Mouse (Mus musculus): ENCODE data around the gene Arih2.
A peak's percentile ranks its signal among the peaks of the same experiment; 100 is the strongest.
"Not testable (repeated sequence)": the region's sequence is repeated elsewhere in the genome, so short reads cannot be mapped to it uniquely, and the experiment has no call there.

Gene Arih2

DNA sequence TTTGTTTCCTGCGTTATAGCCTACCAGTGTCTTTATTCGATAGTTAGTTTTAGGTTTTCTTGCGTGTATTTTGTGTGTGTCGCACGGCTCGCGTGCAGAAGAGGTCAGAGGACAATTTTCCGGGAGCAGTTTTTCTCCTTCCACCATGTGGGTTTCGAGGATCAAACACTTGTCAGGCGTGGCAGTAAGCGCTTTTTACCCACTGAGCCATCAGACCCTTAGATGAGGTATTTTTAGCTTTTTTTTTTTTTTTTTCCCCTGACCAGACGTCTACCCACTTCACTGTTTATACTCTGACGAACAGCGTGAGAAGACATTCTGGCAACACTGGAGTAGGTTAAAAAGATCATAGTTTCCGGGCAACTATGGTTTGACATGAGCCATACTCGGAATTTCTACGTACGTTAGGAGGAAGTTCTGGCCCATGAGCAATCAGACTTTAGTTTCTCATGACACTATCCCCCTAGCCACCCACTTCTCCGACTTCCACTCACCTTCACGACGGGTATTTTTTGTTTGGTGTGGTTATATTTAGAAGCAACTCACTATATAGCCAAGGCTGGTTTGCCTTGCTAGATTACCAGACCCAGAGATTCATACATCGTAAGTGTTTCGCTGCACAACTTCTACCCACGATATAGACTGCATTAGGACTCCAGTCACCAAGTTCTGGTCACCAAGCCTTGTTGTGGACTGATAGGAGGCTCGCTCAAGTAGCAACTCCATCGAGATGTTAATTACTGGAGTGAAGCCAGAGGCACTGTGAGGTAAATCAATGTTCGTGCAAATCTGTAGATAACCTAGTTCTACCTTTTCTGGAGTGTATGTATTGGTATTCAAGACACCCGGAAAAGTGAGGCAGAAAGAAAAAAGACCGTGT is 615 bp upstream of the Arih2 start:
- DNase-seq (ENCODE audit: extremely low spot score) = no peak

DNA sequence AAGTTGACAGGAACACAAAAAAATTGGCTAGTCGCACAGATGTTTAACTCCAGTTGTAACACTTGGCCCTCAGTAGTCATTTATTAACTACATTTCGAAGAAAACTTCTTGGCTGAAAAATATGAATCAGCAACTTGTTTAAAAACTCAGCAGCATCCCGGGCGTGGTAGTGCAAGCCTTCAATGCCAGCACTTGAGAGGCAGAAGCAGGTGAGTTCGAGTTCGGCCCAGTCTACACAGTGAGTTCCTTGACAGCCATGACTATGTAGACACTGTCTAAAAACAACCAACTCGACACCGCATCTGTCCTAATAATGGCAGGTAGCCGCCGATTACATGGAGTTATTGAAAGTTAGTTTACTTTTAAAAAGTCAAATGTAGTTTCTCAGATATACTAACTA is 1.0 kb downstream of the Arih2 start:
- DNase-seq (ENCODE audit: extremely low spot score) = peak; percentile 11

DNA sequence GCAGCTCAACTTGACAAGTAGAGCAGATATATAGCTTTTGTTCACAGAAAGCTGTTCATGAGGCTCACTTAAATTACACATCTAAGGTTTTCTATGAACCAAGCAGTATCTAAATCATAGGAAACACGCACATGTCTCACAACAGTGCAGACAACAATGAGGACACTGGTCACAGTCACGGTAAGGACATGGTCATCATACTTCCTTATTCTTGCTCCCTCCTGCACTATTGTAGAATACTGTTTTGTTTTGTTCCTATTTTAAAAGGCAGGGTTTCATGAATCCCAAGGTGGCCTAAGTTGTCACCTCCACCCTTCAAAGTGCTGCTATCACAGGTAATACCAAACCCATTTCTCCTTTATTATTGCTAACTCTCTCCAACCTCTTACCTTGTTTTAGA is 9.4 kb downstream of the Arih2 start:
- no peak for DNase-seq (ENCODE audit: extremely low spot score)

DNA sequence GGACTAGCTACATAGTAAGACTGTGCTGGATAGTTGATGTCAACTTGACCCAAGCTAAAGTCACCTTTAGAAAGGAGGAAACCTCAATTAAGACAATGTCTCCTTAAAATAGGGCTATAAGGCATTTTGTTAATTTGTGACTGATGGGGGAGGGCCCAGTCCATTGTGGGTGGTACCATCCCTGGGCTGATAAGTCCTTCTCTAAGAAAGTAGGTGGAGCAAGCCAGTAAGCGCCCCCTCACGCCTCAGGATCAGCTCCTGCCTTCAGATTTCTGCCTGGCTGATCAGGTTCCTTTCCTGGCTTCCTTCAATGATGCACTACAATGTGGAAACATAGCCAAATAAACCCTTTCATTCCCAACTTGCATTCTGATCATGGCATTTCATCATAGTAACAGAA is 13.8 kb downstream of the Arih2 start:
- no peak for DNase-seq (ENCODE audit: extremely low spot score)

DNA sequence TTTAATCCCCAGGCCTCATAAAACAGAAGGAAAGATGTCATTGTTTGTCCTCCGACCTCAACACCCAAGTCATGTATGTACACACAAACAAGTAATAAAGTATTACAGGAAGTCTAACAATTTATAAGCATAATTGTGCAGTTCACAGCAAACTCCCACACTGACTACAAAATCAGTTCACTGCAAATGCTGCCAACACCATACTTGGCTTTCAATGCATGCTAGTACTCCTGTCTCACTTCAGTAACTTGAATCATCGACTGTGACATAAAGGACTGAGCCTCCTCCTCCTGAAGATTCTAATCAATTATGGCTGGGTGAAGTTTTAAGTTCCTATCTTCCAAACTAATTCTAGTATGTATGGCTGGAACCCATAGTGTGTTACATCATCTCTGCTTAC is 15.3 kb downstream of the Arih2 start:
- no peak for DNase-seq (ENCODE audit: extremely low spot score)

DNA sequence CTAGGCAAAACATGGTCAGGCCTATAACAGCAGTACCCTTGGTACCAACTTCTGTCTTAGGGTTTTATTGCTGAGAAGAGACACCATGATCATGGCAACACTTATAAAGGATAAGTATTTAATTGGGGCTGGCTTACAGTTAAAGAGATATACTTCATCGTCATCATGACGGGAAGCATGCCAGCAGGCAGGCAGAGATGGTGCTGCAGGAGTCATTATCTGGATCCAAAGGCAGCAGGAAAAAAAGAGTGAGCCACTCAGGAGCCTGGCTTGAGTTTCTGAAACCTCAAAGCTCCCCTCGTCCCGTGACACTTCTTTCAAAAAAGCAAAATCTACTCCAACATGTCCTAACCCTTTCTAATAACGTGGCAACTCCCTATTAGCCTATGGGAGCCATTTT is 16.8 kb downstream of the Arih2 start:
- no peak for DNase-seq (ENCODE audit: extremely low spot score)

DNA sequence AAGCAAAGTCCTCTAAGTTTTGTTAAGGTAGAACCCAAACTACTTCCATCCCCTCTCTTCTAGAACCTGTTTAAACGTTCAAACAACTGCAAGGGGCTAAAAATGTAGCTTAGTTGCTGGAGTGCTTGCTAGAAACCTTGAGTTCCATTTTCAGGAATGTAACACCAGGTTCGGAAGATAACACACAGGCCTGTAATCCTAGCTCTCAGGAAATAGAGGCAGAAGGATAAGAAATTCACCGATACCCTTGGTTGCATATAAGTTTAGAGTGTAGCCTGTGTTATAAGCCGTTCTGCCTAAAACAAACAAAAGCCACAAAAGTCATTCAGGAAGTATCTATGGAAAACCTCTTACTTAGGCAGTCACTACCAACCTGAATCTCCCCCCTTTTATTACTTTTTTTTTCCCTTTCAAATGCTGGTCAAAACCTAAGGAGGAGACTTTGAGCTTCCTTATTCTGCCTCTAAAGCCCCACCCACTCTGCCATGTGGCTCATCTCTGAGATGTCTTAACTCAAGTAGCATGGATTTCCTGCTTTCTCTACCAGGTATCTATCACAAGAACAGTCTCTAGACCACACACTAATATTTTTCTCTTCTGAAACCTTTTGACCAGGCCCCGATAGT is 17.4 kb downstream of the Arih2 start:
- DNase-seq (ENCODE audit: extremely low spot score) = no peak

DNA sequence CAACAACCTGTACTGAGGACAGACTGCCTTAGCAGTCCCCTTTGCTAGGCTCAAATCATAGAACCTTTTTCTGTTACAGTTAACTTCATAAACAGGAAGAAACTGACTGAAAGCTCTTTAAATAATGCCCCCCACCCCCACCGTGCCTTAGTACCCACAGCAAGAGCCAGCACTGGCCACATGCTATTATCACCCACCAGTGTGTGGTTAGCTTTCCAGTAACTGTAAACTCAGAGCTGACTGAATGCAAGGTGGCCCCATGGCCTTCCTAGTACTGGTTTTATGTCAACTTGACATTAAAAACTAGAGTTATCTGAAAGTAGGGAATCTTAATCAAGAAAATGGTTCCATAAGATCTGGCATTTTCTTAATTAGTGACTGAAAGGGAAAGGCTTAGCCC is 18.5 kb downstream of the Arih2 start:
- no peak for DNase-seq (ENCODE audit: extremely low spot score)

DNA sequence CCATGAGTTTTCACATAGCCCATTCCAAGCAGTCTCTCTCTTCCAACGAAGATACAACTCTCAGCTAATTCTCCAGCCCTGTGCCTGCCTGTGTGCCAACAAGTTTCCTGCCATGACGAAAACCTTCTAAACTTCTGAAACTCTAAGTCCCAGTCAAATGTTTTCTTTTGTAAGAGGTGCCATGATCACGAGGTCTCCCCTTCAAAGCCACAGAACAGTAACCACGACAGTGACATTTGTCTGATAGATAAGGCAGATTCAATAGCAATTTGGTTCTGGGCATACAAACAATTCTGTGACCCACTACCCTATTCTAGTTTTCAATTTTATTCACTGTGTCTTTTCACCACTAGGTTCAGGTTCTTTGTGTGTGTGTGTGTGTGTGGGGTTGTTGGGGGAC is 21.0 kb downstream of the Arih2 start:
- DNase-seq (ENCODE audit: extremely low spot score) = no peak

DNA sequence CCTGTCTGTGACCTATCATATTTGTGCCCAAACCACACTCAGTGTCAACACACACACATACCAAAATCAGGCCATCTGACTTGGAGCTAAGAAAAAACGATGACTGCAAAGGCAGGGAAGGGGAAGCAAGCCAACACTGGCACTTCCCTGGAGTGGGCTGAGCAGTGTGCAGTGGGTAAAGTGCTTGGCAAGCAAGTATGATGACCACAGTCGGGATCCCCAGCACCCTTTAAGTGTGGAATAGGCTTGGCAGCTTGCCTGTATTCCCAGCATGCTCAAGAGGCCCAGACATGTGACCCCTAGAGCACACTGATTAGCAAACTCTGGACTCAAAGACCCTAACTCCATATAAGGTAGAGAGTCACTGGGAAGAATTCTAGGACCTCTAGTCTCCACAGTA is 22.7 kb downstream of the Arih2 start:
- no peak for DNase-seq (ENCODE audit: extremely low spot score)

DNA sequence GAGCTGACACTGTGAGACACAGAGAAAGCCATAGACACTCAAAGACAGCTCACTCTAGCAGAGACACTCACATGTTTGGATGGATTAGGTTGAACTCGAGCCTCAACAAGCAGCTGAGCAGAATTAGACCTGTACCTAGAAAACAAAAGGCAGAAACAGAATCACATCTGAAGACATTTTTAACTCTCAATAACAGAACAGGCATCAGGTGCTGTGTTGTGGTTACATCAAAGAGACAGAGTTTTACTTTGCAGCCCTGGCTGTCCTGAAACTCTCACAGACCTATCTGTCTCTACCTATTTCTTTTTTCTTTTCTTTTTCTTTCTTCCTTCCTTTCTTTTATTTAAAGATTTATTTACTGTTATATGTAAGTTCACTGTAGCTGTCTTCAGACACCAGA is 31.9 kb downstream of the Arih2 start:
- DNase-seq (ENCODE audit: extremely low spot score) = no peak

DNA sequence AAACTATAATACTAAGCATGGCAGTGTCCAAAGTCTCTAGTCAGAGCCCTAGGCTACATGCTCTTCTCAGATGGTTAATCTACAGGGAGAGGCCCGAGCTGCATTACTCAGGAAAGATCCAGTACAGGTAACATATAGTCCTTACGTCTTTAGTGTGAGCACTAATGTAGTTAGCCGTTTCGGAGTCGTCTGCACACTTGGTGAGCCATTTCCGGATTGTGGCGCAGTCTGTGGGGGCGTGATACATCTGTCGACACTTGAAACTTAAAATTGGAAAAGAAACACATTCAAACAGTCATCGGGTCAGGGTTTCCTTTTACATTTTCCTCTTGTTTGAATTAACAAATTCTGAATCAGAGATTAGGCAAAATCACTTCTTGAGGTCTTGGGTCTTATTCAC is 37.7 kb downstream of the Arih2 start:
- no peak for DNase-seq (ENCODE audit: extremely low spot score)

DNA sequence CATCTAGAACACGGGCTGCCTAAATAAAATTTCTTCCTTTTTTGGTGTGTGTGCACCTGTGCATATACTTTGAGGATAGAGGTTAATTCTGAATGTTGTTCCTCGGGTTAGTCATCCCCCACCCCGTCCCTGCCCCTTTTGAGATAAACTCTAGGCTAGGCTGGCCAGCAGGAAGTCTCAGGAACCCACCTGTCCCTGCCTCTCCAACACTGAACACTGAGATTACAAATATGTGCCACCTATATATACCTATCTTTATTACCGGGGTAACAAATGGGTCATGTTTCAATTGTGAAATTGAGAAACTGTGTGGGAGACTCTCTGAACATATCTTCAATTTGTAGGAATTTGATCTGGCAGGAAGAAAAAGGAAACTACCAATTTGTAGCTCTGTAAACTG is 40.3 kb downstream of the Arih2 start:
- no peak for DNase-seq (ENCODE audit: extremely low spot score)

DNA sequence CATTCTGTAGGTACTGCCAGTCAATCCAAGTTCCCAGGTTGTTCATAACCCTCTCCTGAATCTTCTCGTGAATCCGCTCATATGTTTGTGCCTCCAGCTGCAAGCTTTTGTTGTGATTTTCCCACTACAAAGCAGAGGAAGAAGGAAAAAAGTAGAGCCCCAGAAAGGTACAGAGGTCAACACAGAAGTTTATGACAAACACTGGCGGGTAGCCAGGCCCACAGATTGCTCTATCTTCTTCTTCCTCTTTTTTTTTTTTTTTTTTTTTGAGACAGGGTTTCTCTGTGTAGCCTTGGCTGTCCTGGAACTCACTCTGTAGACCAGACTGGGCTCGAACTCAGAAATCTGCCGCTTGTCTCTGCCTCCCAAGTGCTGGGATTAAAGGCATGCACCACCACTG is 41.3 kb downstream of the Arih2 start:
- not testable (repeated sequence) for DNase-seq (ENCODE audit: extremely low spot score)

DNA sequence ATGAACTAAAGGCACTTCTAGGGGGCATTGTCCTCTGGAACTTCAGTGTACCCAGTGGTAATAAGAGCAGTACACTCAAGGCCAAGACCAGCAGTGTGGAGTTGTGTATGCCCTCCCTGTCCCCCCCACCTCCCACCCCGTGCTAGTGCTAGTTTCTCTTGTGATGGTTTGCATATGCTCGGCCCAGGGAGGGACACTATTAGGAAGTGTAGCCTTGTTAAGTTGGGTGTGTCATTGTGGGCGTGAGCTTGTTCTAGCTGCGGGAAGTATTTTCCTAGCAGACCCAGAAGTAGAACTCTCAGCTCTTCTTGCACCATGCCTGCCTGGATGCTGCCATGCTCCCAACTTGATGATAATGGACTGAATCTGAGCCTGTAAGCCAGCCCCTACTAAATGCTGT is 47.2 kb downstream of the Arih2 start:
- no peak for DNase-seq (ENCODE audit: extremely low spot score)

DNA sequence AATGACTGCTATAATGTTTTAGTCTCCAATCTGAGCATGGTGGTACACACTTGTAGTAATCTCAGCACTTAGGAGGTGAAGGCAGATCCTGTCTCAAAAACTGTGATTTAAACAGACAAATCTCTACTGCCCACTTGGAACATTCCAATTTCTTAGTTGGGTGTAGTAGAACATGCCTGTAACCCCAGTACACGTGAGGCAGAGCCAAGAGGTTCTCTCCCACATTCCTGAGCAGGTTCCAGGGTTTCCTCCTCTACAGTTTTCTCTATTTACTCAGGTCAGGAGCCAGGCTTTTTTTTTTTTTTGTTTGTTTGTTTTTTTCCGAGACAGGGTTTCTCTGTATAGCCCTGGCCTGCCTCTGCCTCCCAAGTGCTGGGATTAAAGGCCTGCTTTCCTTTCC is 49.2 kb downstream of the Arih2 start:
- DNase-seq (ENCODE audit: extremely low spot score) = no peak

DNA sequence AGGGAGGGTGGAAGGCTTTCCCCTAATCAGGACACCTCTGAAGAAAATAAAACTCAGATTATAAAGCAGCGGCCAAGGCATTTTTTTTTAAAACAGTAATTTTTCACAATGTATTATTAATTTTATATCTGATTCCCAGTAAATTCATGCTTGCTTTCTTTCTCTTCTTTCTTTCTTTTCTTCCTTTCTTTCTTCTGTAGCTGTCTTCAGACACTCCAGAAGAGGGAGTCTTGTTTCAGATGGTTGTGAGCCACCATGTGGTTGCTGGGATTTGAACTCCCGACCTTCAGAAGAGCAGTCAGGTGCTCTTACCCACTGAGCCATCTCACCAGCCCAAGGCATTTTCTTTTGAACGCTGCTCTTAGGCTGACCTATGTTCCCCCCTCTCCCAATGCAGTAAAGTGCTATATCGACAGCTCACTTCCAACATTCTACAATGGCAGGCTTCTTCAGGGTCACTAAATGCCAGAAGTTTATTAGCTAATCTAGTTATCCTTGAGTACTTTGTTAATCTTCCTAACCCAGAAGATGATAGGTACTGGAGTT is 50.1 kb downstream of the Arih2 start:
- no peak for DNase-seq (ENCODE audit: extremely low spot score)

DNA sequence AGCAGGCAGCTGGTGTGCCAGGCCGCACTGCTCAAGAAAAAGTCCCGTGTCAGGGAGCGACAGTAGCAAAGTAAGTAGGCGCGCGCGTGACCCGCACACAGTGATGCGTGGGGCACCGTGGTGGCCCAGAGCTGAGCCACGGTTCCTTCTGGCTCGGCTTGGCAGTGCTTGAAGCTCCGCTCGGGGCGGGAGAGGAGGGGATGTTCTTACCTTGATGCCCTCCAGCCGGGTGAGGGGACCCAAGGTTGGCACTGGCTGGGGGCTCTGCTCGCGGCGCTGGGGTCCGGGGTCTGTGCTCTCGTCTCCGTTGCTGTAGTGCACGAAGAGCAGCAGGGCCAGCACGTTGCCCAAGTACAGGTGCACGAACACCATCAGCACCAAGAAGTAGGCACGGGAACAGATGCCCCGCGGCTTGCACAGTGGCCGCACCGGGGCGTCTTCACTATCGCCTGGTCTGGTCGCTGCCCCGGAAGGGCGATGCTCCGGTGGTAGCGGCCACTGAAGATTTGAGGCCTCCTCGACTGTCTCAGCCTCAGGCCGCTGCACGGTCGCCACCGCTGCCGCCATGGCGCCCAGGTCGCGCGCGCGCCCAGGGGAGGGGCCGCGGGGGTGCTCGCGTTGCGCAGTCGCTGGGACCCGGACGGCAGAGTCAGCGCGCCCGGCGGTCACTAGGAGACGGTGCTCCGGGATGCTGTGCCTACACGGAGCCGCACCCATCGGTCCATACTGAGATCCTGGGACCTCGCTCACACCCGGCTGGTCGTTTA is 52.0 kb downstream of the Arih2 start, which contains the start of gene P4htm:
Gene P4htm (minus strand): TSS at position 670 of the 767 bp plus-strand sequence.
- DNase-seq (ENCODE audit: extremely low spot score) = peak; percentile 69

DNA sequence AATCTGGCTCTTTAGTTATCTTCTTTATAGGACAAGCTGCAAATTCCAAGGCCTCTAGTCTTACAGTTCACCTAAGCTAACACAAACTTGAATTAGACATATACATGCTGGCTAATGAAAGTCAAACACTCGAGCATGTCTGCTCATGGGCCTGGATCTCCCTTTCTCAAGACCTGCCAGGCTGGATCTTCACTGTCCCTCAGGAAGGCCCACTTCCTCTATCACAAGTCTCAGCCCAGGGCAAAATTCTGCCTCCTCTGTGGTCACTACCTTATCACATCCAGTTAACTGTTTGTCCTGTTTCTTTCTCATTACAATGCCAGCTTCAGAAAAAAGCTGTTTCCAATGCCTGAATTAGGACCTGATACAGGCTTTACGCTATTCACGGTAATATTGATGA is 54.8 kb downstream of the Arih2 start:
- no peak for DNase-seq (ENCODE audit: extremely low spot score)

DNA sequence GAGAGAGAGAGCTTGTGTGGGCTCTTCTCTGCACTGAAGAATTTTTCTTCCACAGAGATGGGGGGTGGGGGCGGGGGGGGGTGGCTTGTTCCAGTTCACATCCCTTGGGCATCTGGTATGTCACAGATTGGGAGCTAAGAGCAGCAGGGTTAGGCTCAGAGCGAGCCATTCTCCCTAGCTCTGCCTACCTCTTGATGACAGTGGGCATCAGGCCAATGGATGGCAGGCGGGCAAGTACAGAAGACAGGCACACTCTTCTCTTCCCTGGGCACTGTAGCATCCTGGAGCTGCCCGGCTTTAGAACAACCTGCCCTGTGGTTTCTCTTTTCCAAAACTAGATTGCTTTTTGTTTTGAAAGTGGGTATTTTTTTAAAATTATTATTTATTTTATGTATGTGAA is 57.7 kb downstream of the Arih2 start:
- DNase-seq (ENCODE audit: extremely low spot score) = no peak

DNA sequence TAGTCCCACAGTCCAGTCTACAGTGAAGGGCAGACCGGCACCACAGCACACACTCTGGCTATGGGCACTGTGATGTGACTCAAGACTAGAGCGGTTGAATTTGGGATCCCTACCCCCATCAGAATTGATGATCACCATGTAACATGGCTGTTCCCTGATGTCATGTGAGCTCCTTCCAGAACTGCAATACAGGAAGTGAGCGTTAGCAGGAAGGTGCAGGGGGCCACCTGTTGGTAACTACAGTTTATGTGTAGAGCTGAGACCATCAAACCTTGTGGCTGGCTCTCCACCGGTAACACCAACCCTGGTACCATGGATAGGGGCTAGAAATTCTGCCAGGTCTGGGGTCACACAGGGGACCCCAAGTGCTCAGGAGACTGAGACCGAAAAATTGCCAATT is 60.0 kb downstream of the Arih2 start:
- DNase-seq (ENCODE audit: extremely low spot score) = no peak

DNA sequence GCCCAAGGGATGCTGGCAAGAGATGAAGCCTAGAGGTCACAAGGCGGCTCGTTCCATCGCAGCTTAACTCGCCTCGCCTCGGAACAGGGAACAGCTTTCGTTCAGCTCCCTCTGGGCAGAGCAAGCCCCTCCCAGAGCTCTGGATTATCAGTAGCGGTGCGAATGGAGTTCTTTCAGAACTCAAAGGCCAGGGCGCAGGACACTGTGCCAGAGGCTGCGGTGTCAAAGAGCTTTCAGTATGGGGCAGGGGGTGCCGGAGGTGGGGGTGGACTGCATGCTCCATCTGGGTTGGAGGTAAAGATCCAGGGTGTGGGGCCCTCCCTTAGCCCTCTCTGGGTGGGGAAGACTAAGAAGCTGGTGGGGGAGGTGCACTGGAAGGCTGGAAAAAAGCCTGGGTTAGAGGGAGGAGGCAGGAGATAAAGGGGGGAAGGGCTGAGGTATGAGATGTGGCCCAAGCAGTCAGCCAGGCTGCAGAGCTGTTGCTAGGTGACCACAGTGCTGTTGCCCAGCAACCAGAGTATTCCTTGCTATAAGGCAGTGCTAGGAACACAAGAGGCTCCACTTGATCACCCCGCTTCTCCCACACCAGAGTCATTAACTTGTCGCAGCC is 61.5 kb downstream of the Arih2 start:
- peak; percentile 88 for DNase-seq (ENCODE audit: extremely low spot score)
